Mouse (Mus musculus): ENCODE measurements around the gene Angptl8.

The Angptl8 gene

DNA sequence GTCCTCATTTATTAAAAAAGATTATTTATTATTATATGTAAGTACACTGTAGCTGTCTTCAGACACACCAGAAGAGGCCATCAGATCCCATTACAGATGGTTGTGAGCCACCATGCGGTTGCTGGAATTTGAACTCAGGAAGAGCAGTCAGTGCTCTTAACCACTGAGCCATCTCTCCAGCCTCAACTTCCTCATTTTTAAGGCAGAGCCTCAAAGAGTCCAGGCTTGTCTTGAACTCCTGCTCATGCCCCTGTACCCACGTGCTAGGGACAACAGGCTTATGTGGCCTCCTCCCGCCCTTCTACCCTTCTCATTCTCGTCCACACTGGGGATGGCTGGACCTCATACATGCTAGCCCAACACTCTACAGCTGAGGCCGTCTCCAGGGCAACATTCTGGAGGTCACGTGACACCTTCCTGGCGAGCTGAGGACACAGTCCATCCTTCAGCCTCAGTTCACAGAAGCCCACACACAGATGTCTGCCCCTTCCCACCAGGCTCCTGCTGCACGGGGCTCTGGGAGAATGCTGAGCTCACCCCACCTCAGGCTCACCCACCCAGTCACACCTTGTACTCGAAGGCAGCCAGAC lies 18.5 kb upstream of the Angptl8 start:
- no peak for DNase-seq

DNA sequence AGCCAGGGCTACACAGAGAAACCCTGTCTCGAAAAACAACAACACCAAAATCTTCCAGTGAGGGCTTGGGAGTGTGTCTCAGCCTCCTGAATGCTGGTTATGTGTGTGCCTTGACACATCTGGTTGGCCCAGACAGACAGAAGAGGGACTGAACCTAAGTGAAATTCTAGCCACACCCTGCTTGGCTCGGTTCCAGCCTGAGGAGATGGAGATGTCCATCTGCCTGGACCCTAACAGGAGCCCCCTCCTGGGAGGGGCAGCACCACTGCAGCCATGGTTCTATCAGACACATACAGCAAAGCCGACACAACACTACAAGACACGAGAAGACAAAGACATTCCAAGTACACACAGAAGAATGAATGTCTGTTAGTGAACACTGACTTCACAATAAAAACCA lies 17.2 kb upstream of the Angptl8 start:
- DNase-seq, result no peak

DNA sequence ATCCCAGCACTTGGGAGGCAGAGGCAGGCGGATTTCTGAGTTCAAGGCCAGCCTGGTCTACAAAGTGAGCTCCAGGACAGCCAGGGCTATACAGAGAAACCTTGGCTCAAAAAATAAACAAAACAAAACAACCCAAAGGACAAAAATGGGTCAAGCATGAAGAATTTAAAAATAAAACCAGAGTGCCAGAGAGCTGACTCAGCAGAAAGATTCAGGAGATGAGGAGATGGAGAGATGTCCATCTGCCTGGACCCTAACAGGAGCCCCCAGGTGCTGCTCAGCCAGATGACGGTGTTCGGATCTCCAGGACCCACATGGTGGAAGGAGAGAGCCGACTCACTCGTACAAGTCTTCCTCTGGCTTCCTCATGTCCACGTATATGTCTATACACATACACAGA lies 16.7 kb upstream of the Angptl8 start:
- DNase-seq, result no peak

DNA sequence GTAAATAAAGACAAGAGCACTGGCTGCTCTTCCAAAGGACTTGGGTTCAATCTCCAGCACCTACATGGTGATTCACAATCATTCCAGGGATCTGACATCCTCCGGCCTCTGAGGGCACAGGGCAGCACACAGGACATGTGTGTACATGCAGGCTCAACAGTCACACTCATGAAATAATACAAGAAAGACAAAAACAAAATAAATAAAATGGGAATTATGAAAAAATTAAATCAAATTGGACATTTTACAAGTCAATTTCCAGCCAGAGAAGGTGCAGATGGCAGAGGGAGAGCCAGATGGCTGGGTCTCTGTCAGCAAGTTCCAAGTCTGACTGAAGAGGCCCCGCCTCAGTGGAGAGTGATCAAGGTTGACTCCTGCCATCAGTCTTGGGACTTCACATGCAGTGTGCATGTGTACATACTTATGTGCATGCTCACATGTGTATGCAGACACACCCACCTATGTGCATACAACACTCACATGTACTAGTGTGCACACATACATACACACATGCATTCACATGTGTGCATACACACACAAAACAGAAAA lies 16.1 kb upstream of the Angptl8 start:
- DNase-seq, result no peak

DNA sequence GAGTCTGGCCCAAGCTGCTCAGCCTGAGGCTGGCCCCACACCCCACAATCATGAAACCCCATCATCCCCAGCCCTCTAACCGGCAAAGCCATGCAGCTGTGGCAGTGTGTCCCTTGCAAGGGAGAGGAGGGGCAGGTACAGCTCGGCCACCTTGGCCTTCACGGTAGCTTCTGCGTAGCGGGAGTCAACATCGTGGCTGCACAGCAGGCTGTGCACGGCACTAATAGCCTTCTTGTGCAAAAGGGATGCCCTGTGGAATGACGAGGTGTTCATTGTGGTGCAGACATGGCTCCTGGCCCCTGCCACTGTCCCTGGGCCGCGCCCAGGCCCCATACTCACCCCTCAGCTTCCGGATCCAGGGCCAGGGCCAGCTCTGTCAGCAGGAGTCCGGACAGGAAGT lies 15.1 kb upstream of the Angptl8 start:
- DNase-seq, result no peak

DNA sequence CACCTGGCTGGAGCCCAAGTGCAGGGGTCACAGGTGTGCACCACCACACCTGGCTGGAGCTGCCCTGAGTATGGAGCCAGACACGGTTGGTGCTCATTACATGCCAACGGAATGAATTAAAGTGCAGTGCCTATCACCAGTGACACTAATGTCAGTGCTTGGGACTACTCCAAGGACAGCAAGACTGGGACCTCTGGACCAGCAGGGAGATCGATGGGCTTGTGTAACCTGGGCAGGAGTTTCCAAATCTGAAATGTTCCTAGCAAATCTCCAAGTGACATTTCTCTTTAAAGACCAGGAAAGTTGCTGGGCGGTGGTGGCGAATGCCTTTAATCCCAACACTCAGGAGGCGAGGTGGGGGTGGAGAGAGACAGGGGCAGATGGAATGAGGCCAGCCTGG lies 12.6 kb upstream of the Angptl8 start:
- no peak for DNase-seq

DNA sequence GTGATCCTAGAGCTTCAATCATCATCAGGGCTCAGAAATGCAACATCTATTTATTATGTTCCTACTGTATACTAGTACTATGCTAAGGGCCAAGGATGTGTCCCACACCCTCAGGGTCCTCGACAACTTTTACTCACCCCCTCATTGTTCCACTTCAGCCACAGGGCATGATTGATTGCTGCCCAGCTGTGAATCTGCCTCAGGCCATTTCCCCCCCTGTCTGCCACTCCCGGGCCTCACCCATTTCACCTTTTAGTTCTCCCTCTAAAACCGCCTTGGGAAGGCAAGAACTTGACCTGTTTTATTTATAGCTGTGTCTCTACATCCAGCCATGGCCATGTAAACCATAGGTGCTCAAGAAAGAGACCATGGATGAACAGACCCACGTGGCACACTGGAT lies 11.4 kb upstream of the Angptl8 start:
- no peak for DNase-seq

DNA sequence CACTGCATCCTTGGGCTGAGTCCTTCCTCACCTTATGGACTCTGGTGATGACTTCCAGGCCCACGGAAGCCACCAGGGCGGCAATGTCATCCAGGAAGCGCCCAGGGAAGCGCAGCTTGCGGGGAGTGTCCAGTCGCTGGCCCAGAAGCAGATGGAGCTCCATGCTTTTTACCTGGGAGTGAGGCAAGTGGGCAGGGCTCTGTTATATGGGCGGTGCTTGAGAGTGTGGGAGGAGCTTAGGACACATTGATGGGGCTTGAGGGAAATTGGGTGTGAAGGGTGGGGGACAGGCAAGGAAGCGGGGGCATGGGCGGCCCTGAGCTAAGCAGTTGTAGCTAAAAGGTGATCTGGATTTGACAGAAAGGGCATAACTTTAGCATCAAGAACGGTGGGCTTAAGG lies 10.9 kb upstream of the Angptl8 start:
- DNase-seq, result no peak

DNA sequence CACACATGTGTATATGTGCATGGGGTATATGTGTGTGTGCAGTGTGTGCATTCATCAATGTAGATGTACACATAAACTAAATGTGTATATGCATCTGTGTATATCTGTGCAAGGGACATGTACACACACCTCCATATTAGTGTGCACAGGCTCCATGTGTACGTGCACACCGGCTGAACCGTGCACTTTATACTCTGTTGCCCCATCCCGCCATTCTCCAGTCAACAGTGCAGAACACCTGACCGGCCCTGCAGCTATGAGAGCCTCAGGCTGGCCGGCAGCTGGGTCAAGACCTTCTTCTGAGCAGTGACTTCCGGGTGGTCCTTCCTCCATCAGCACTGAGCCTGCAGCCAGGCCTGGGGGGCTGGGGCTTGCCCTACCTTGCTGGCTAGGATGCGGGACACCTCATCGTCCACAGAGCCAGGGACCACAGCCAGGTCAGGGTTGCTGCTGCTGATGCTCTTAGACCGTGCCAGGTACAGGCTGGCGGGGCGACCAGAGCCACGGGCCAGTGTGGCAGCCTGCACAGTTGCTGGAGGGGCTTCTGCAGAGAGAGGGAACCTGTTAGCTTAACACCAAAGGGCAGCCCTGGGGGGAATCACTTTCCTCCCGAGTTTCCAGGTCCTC lies 5.4 kb upstream of the Angptl8 start:
- DNase-seq, result no peak

DNA sequence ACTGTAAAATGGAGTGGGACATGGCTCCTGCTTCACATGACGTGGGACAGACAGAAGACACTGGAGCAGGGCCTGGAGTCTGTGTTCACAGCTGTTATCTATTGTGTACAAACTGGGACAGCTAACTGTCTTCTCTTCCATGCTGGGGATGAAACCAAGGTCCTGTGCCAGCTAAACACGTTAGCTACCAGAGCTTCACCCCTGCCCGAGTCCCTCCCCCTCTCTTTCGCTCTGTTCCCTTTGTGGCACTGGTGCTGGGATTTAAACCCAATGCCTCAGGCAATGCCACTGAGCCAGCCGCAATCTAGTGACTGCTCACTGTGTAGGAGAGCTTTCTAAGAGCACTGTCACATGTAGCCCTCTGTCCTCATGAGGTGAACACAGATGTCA lies 4.9 kb upstream of the Angptl8 start:
- no peak for DNase-seq

DNA sequence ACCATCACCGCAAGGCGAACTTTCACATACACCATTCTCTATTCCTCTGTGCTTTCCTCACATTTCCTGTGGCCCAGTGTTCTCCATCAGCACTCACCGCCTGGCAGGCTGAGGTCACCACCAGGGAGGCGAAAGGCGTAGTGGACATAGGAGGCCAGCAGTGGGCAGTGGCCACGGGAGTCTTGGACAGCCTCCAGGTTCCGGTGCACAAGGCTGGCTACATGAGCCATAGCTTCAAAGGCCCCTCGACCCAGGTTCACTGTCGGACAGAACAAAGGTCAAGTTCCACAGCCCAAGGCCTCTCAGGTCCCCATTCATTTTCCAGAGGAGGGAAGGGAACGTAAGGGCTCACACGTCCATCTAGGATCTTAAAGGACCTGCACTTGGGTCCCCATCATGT lies 4.4 kb upstream of the Angptl8 start:
- DNase-seq, result no peak

DNA sequence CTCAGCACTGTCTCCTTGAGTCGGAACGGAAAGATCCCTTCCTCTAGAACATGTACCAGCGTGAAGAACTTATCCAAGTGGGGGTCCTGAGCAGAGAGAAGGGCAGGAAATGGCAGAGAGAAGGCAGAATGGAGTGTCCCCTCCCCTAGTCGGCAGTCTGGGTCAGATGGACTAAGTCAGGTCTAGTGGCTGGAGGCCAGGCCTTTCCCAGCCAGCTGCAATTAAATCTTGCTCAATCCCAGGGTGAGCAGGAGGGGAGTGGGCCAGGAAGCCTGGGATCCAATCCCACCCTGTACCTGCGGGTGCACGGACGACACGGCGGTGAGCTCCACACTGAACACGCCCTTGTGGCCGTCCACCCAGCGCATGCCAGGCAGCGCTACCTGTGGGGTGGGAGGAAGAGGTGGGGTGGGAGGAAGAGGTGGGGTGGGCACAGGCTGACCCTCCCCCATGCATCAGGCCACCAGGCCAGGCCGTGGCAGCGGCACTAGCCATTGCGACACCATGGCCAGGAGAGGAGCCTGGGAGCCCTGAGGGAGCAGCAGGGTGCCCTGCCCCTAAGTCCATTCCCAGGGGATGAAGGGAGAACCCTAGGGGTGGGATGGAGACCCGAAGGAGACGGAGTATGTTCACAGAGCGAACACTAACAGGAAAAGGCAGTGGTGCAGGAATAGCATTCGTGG lies 3.6 kb upstream of the Angptl8 start:
- DNase-seq, result peak in 1 of 2 experiments; percentile 32

DNA sequence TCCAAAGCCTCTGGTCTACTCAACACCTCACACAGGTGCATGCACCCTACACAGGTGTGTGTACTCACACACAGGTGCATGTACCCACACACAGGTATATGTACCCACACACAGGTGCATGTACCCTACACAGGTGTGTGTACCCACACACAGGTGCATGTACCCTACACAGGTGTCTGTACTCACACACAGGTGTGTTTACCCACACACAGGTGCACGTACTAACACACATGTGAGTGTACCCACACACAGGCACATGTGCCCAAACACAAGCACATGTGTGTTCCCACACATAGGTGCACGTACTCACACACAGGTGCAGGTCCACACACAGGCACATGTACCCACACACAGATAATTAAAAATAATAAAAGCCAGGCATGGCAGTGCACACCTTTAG lies 2.4 kb downstream of the Angptl8 start:
- no peak for DNase-seq

DNA sequence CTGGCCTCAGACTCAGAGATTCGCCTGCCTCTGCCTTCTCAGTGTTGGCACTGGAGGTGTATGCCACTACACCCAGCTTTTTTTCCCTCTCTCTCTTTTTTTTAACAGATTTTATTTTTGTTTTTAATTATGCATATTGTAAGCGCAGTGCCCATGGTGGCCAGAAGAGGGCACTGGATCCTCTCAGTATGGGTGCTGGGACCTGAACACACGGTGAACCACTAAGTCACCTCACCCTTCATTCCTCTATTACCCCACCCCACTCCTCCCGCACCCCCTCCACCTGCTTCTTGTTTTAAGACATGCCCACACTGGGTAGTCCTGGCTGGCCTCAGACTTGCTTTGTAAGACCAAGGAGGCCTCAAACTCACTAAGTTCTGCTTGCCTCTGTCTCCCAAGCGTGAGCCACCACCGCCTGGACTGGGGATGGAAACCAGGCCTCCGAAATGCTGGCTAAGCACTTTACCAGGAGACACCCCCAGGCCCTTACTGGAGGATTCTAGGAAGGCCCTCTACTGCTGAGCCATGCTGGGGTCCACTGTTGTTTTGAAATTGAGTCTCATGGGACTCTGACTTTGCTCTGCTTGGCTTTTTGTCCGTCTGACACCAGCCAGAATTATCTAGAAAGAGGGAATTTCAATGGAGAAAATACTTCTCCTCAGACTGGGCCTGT lies 4.9 kb downstream of the Angptl8 start:
- DNase-seq, result peak in 1 of 2 experiments; percentile 49

DNA sequence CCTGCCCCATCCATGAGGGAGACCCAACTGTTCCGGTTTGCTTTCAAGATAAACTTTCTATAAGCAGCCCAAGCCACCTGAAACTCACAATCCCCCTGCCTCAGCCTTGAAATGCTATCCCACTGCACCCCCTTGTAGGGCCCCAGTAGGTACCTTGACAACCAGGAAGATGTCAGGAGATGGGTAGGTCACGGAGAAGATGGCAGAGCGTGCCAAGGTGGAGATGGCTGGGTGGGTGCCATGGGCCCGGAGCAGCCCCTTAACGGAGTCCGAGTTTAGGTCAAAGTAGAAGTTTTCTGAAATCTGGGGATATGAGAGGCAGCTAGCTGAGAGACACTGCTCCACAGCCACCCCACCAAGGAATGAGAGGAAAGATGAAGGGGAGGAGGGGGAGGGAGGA lies 6.0 kb downstream of the Angptl8 start:
- no peak for DNase-seq

DNA sequence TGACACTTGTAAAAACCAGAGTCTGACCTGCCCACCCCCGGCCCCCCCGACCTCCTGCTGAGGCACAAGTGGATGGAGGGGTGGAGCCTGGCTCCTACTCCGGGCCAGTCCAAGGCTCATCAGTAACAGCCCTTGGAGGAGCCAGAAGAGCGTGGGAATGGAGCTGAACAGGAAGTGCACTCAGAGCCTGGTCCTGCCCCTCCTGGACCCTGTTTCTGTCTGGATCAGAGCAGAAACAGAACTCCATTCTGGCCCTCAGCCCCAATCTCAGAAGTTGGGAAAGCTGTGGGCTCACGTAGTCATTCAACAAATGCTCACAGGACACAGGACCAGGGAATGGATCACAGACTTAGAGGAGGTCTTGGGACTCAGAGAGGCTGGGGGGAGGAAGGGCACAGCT lies 7.1 kb downstream of the Angptl8 start:
- peak; percentile 48 to 69 for DNase-seq

DNA sequence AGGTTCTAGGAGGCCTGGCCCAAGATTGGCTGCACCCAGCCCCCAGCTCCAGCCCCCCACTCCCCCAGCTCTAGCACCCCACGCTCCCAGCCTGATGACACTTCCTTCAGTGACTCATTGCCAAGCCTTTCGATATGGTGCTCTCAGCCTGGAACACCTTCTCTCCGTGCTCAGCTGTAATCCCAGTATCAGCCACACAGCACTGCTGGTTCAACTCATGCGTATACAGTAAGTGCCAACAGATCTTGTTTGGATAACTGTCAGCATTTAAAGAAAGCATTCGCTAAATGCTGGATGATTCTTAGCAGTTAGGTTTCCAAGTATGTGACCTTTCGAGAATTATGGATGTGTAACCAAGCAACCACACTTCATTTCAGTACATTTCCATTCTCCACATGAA lies 7.8 kb downstream of the Angptl8 start:
- DNase-seq, result no peak

DNA sequence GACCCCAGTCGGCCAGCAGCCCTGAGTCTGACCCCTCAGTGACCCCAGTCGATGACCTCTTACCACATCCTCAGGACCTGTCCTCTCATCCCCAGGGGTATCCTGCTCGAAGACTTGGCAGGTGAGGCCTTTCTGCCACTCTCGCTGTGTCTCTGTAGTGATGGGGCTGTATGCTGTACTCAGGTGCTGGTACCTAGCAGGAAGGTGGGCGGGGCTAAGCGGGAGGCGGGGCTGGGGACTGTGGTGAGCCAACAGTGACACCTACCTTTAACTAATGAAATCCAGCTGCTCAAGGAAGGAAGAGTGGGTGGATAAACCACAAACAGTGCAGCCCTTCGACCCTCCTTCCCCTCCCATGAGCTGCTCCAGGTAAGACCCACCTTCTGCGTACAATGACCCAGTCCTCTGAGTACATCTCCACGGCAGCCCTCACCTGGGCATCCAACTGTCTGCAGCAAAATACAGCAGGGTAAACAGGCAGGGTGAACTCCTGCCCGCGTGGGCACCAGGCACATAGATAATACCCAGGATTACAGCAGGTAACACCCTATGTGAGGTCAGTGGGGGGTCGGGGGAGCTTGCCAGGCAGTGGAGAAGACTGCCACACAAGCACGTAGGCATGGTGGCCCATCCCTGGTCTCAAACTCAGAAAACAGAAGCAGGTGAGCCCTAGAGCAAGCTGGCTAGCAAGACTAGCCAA lies 10.2 kb downstream of the Angptl8 start:
- peak; percentile 38 to 63 for DNase-seq

DNA sequence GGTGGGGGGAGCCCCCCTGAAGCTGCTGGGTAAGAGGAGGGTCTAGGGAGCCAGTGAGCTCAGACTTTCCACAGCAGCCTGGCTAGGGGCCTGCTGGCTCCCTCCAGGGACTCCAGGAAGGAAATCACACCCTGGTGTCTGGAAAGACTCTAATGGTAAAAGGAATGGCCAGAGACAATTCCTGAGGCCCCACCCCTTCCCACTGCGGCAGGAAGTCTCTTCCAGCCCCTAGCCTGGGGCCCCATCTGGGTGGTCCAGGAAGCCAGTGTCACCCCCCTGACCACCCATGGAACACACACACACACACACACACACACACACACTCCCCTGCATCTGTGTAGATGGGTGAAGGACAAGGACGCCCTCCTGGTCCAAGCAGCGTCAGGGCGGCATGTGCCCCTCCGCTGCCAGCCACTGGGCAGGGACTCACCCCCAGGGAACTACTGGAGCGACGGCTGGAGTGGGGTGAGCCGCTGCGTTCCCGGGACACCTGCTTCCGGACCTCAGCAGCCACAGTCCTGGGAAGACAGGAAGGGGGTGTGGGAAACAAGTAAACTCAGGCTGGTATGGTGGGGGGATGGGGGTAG lies 11.5 kb downstream of the Angptl8 start:
- peak; percentile 79 to 87 for DNase-seq

DNA sequence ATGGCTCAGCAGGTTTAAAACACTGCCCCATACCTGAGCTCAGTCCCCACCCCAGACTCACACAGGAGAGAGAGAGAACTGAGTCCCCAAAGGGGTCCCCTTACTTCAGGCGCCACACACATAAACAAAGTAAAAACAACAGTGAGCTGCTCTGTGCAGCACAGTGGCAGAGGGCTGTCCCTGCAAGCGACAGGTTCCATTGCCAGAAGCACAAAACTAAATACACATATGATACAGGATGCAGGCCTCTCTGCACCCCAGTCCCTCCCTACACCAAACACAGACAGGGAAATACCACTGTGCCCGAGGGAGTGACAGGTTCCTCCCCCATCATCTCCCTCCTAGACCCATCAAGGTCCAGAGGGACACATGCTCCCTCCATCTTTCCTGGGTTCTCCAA lies 12.1 kb downstream of the Angptl8 start:
- DNase-seq, result peak in 1 of 2 experiments; percentile 41

DNA sequence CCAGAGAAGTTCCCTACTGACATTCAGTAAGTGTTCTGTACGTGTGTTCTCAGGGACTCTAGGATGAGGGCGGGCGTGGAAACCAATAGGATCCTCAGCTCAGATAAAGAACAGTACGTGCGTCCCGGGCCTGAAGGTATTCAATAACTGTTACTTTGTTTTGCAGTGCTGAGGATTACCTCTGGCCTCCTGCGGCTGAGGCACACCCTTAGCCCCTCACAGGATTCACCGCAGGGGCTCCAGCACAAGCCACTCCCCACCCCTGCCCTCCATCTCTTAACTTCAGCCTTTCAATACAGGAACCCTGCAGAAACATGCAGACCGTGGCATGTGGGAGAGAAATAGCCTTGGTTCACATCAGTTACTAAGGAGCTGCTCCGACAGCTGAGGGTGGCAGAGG lies 12.6 kb downstream of the Angptl8 start:
- DNase-seq, result no peak
